Mouse (Mus musculus) megakaryocyte, embryonic 14.5 days (primary cell): ENCODE measurements around the gene Pkd2l1. TPM values are rescaled to one million over a fixed set of nuclear protein-coding genes. Genes with fewer than 3 reads are reported as not detected.
A peak's percentile ranks its signal among the peaks of the same experiment; 100 is the strongest.

ENCODE experiments used
- H3K27me3 ChIP-seq: replicated peaks from 2 replicates; pipeline ENCODE3; 2012; ENCODE audit warnings: inconsistent platforms
- H3K36me3 ChIP-seq: replicated peaks from 2 replicates; pipeline ENCODE3; 2012; ENCODE audit warnings: low read length, inconsistent platforms, mixed read lengths
- H3K4me1 ChIP-seq: 2 replicates; pipeline ENCODE4 v1.6.1; 2012; ENCODE audit warnings: inconsistent platforms
- H3K4me3 ChIP-seq: replicated peaks from 2 replicates; pipeline ENCODE3; 2012; ENCODE audit warnings: moderate library complexity, mild to moderate bottlenecking, inconsistent platforms
- H3K9me3 ChIP-seq: 2 replicates; pipeline ENCODE4 v1.6.1; 2012; ENCODE audit warnings: inconsistent platforms
- FLI1 ChIP-seq: IDR thresholded peaks from 2 replicates; pipeline ENCODE4 v1.6.1; 2012; ENCODE audit warnings: low read length, inconsistent platforms, mixed read lengths
- GATA1 ChIP-seq: IDR thresholded peaks from 3 replicates; pipeline ENCODE4 v1.6.1; 2012; ENCODE audit warnings: mixed read lengths, low read length, inconsistent platforms, borderline replicate concordance
- polyA plus RNA-seq: library from polyadenylated mRNA; stranded (reverse); fragments of >175 nt; gene quantifications from 2 replicates; pipeline ENCODE4 v1.2.3, GENCODE M21; 2012; ENCODE audit warnings: low replicate concordance; ENCODE audit not compliant: insufficient read depth

Pkd2l1 gene
- polyA plus RNA-seq, 1 experiment, result 0.11 TPM

DNA sequence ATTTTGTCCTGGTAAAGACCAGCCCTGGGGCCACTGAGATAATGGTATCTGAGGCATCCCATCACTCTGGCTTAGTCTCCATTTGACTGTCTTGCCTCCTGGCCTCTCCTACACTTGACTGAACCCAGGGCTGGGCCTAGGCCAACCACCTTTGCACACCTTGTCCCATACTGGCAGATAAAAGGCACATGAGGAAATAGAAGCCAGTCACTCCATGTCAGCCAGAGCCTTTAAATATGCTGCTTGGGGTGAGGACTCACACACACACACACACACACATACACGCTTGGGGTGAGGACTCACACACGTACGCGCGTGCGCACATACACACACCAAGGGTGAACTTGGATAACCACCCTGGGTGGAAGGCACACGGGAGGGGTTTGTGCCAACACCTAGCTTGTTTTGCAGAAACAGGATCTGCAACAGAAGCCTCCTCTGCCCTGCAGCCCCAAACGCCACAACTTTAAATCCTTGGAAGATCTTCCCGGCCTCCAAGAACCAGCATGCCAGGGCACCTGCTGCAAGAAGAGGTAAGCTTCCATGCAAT lies 10.8 kb upstream of the Pkd2l1 start, which contains the start of gene Scd3:
TSS of gene Scd3 (plus strand) at position 255 of the 550 bp plus-strand sequence.
- peaks cover 44% of the 10 kb centered on the region for H3K27me3 ChIP-seq
- peaks cover 47% of the 10 kb centered on the region for H3K4me1 ChIP-seq
- H3K9me3 ChIP-seq, result no peaks in the 10 kb centered on the region; the same call in 1 of the 2 replicates
- no peak within 1 kb of the TSS for H3K4me3 ChIP-seq
- no peaks in the 10 kb centered on the region for H3K36me3 ChIP-seq
- no peak for TF ChIP-seq GATA1
- TF ChIP-seq FLI1, result no peak

DNA sequence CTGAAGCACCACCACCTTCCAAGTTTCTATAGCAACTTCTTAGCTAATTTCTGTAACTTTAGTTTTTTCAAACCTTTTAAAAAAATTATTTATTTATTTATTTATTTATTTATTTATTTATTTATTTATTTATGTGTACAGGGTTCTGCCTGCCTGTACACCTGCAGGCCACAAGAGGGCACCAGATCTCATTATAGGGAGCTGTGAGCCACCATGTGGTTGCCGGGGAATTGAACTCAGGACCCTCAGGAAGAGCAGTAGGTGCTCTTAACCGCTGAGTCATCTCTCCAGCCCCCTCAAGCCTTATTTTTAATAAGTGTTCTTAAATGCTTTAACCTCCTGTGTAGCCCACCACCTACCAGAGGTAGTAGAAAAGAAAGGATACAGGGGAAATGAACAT lies 6.7 kb upstream of the Pkd2l1 start:
- Histone ChIP-seq H3K4me3 (no peak overlapping the region), H3K36me3 (no peaks in the 10 kb centered on the region), H3K4me1 (peaks cover 83% of the 10 kb centered on the region), H3K27me3 (peaks cover 21% of the 10 kb centered on the region), H3K9me3 (no peaks in the 10 kb centered on the region; the same call in 1 of the 2 replicates)
- TF ChIP-seq GATA1, result no peak
- TF ChIP-seq FLI1, result no peak

DNA sequence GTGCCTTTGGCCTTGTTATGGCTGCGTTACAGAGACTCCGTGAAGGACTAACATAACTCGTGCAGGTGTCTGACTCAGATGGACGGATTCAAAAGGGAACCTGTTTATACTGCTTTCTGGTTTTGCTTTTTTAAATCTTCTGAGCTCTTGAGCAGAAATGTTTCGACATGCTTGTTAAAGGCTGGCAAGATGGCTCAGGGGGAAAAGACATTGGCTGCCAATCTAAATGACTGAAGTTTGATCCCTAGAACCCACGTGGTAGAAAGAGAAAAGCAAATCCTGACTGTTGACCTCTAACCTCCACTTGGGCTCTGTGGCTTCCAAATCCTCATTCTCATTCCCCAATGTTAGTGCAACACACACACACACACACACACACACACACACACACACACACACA lies 6.3 kb upstream of the Pkd2l1 start:
- peaks cover 19% of the 10 kb centered on the region for H3K27me3 ChIP-seq
- H3K4me1 ChIP-seq, result peaks cover 83% of the 10 kb centered on the region
- TF ChIP-seq GATA1 (no peak), FLI1 (no peak)
- H3K4me3 ChIP-seq, result no peak overlapping the region
- no peaks in the 10 kb centered on the region for H3K36me3 ChIP-seq
- no peaks in the 10 kb centered on the region; the same call in 1 of the 2 replicates for H3K9me3 ChIP-seq

DNA sequence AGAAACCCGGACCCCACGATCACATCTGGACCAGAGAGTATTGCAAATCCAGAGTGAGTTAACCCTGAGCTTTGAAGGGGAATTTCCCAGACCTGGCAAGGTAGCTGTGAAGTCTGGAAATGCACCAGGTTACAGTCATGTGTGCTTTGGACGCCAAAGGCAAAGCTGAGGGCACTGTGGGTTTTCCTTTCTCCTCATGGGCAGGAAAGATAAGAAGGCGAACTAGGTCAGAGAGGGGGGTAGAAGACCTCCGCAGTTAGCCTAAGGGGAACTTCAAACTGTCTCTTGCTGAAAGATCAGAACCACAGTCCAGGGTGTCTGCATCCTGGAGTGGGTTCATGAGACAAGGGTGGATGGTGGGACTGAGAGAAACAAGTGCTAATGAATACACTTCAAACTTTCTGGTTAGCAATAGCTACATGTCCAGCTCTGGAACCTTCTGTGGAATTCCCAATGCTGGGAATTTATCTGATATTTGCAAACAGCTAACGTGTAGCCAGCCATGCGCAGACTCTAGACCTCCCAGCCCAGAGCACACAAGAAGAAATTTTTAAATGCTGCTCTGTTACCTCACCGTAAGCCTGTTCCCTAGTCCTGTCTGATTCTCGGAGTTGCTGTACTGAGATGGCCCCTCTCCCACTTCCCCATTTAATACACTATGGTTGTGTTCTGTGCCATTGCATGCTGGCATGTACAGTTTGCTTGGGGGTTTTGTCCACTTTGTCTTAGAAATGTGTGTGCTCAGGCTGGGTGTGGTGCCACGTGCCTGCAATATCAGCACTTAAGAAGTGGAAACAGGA lies 5.0 kb upstream of the Pkd2l1 start:
- peaks cover 13% of the 10 kb centered on the region for H3K27me3 ChIP-seq
- H3K36me3 ChIP-seq, result no peaks in the 10 kb centered on the region
- no peaks in the 10 kb centered on the region for H3K9me3 ChIP-seq
- H3K4me1 ChIP-seq, result peaks cover 85% of the 10 kb centered on the region
- TF ChIP-seq GATA1 (peak; percentile 56; the same call in 1 of the 3 replicates), FLI1 (no peak)
- H3K4me3 ChIP-seq, result peak overlapping the region; percentile 74

DNA sequence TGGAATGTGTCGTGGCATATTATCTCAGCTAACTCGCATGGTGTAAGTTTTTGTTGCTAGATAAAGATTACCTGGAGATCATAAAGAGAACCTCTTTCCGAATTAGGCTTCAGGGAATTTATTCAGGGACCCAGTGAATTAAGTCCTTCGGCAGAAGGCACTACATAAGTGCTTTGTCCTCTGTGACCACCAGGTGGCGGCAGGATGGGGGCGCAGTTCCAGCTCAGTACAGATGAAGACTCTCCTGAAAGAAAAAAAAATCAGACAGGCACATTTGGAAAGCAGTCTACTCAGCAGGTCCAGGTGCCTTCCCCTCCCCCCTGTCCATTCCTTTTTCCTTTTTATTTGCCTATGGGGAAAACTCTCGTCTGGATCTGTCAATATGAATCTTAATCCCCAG lies 2.9 kb upstream of the Pkd2l1 start:
- no peaks in the 10 kb centered on the region for H3K36me3 ChIP-seq
- no peaks in the 10 kb centered on the region for H3K9me3 ChIP-seq
- peaks cover 21% of the 10 kb centered on the region for H3K27me3 ChIP-seq
- H3K4me3 ChIP-seq, result no peak overlapping the region
- TF ChIP-seq FLI1 (no peak), GATA1 (no peak)
- H3K4me1 ChIP-seq, result peaks cover 80% of the 10 kb centered on the region

DNA sequence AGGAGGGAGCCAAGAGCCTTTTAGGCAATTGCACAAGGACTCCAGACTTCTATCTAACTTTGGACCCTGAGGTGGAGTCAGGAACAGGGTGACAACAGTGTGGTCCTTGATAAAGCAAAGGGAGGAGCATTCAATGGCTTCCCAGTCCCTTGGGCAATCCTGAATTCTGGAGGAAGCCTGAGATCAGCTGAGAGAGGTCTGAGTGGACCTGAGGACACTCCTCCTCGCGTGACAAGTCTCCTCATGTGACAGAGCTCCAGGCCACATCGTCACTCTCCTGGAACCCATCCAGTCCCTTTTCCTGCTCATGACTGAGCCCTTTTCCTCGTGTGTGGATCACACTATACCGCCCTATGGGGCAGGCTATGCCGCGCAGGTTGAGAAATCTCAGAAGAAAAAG lies 1.7 kb upstream of the Pkd2l1 start:
- H3K4me1 ChIP-seq, result peaks cover 87% of the 10 kb centered on the region
- no peaks in the 10 kb centered on the region for H3K9me3 ChIP-seq
- H3K27me3 ChIP-seq, result peaks cover 30% of the 10 kb centered on the region
- H3K36me3 ChIP-seq, result no peaks in the 10 kb centered on the region
- peak overlapping the region; percentile 8 for H3K4me3 ChIP-seq
- TF ChIP-seq GATA1 (no peak), FLI1 (no peak)

DNA sequence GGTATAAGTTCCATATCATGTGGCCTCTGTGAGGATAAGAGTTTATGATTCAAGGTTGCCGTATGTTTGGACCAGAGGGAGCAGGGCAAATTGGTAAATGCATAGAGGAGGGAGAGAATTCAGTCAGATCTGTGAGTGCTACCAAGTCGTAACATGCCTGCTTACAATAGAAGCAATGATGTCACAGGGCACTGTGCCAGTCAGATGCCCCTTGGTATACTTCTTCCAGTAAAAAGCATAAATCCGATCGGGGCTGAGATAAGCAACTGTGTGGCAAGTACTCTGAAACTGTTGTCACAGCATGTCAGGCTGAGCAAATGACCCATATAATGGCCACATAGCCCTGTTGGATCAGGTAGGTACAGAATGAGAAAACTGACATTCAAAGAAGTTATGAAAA lies 3.2 kb downstream of the Pkd2l1 start:
- H3K27me3 ChIP-seq, result peaks cover 31% of the 10 kb centered on the region
- TF ChIP-seq GATA1 (no peak), FLI1 (no peak)
- peaks cover 56% of the 10 kb centered on the region for H3K4me1 ChIP-seq
- no peaks in the 10 kb centered on the region for H3K36me3 ChIP-seq
- H3K4me3 ChIP-seq, result no peak overlapping the region
- no peaks in the 10 kb centered on the region for H3K9me3 ChIP-seq

DNA sequence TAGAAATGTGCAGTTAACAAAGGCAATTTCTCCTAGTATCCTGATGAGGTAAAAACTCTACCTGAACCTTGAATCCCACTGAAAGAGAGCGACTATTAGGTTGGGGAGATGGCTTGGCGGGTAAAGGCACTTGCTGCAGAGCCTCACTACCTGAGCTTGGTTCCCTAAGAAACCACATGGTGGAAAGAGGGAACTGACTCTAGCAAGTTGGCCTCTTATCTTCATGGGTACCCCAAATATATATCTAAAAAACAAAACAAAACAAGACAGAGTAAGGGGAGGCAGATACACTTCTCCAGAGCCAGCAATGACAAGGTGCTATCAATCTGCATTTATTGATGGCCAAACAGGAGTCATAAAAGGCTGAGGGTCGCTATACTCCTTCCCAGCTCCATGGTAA lies 8.3 kb downstream of the Pkd2l1 start:
- Histone ChIP-seq H3K36me3 (no peaks in the 10 kb centered on the region), H3K4me3 (no peak overlapping the region), H3K27me3 (peaks cover 2% of the 10 kb centered on the region), H3K4me1 (peaks cover 28% of the 10 kb centered on the region), H3K9me3 (peaks cover 9% of the 10 kb centered on the region)
- TF ChIP-seq FLI1, result no peak
- no peak for TF ChIP-seq GATA1

DNA sequence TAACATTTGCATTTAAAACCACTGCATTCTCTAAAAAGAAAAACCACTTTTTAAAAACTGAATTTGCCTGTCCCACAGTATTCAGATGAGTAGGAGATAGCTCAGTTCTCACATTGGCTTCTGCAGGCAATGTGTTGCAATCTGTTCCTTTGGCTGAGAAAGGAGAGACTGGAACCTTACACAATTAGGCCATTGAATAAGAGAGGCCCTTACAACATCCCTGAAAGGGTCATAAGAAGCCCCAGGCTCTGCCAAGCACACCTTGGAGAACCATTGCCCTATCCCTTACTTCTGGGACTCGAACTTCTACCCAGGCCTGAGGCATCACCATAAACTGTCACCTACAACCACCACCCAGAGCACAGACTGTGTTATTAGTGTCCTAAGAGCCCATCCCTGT lies 11.7 kb downstream of the Pkd2l1 start:
- Histone ChIP-seq H3K27me3 (no peaks in the 10 kb centered on the region), H3K4me3 (no peak overlapping the region), H3K36me3 (peaks cover 7% of the 10 kb centered on the region), H3K4me1 (peaks cover 23% of the 10 kb centered on the region), H3K9me3 (peaks cover 32% of the 10 kb centered on the region)
- TF ChIP-seq FLI1 (no peak), GATA1 (no peak)

DNA sequence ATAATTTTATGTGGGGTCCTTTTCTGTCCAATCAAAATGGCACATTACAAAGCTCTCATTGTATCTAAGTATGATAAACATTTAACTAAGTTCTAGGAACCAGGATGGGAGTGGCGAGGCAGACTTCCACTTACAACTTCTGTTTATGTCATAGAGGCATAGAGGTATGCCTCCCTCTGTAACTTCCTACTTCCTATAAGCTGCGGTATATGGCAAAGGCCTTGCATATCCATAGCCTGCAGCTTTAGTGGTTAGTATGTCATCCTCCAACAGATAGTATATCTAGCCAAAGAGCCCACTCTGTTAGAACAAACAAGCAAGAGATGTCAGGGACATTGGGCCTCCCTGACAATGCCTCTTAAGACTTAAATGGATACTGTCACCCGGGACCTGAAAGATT lies 15.5 kb downstream of the Pkd2l1 start:
- peaks cover 9% of the 10 kb centered on the region for H3K4me1 ChIP-seq
- H3K36me3 ChIP-seq, result peaks cover 7% of the 10 kb centered on the region
- peaks cover 10% of the 10 kb centered on the region for H3K27me3 ChIP-seq
- peaks cover 46% of the 10 kb centered on the region for H3K9me3 ChIP-seq
- no peak for TF ChIP-seq GATA1
- TF ChIP-seq FLI1, result no peak
- H3K4me3 ChIP-seq, result no peak overlapping the region
